In genomic region chr5:99248501-99248900, GRCm38 (mm10) we compare ENCODE assay signal across 9 mouse cellular contexts.
DNase-seq lines count a peak whose midpoint lies in the region; ATAC-seq and TF ChIP-seq lines count a peak whose summit lies in the region.
"Had no signal": no experiment of that assay in that cellular context is flagged by ENCODE, and none has a peak within 500 bp of the region (broad histone marks: within the 10 kb centered on the region; RNA-seq: fewer than 3 reads in every experiment).

No protein-coding gene starts in this region.

- DNase-seq in CD4-positive, CD25-positive, alpha-beta regulatory T cell, adult 2 months (ENCODE audit: low read depth, low spot score), result peak; percentile 94
- DNase-seq in kidney, postnatal 14 days, result peak; percentile 95
- DNase-seq in liver, embryonic 14.5 days (ENCODE audit: low read depth in 3 of 3, low spot score in 3 of 3), result peak; percentile 52 to 72 (median 67)
- DNase-seq in testis, postnatal 10 days (ENCODE audit: low spot score), result peak; percentile 99

- 4% methylated on average over 7 of the region's 7 CpGs for WGBS in bone marrow, adult 2 months
- 4% methylated on average over 7 of the region's 7 CpGs for WGBS in heart, embryonic 12.5 days
- 2% methylated on average over 7 of the region's 7 CpGs for WGBS in liver, embryonic 14.5 days (ENCODE audit: insufficient replicate concordance)
- under 1% methylated on average over 7 of the region's 7 CpGs for WGBS in neural tube, embryonic 14.5 days

- no peak overlapping the region for H3K4me3 ChIP-seq in bone marrow, adult 2 months (replicated peaks; ENCODE audit: control insufficient read depth, low read depth, low read length)
- peak overlapping the region; percentile 33 for H3K4me3 ChIP-seq in heart, embryonic 12.5 days
- no peak overlapping the region for H3K4me3 ChIP-seq in liver, embryonic 14.5 days (ENCODE audit: insufficient read depth in 1 of 2, low read depth in 2 of 2, low read length in 2 of 2)
- no peak overlapping the region; the same call in 1 of the 2 replicates for H3K4me3 ChIP-seq in neural tube, embryonic 14.5 days (ENCODE audit: low read depth, low read length)
- H3K4me3 ChIP-seq: erythroblast, embryonic 14.5 days had no signal

- peak; percentile 93 for TF ChIP-seq CTCF in bone marrow, adult 2 months (IDR thresholded peaks at IDR 0.05; ENCODE audit: control insufficient read depth, insufficient read depth, low read length)
- peak; percentile 96 for TF ChIP-seq CTCF in liver, embryonic 14.5 days (IDR thresholded peaks at IDR 0.05; ENCODE audit: low read depth)

- H3K27ac ChIP-seq in bone marrow, adult 2 months (ENCODE audit: control insufficient read depth, insufficient read depth, low read depth, low read length, poor library complexity), result no peak overlapping the region
- peak overlapping the region; percentile 36; the same call in 1 of the 2 replicates for H3K27ac ChIP-seq in heart, embryonic 12.5 days (ENCODE audit: poor library complexity, severe bottlenecking)
- no peak overlapping the region for H3K27ac ChIP-seq in liver, embryonic 14.5 days
- peak overlapping the region; percentile 57; the same call in 1 of the 2 replicates for H3K27ac ChIP-seq in neural tube, embryonic 14.5 days (ENCODE audit: low read depth, low read length)

- no peaks in the 10 kb centered on the region; the same call in 1 of the 2 replicates for H3K4me1 ChIP-seq in bone marrow, adult 2 months (ENCODE audit: control insufficient read depth, insufficient read depth, low read length)
- peaks cover 62% of the 10 kb centered on the region for H3K4me1 ChIP-seq in heart, embryonic 12.5 days (replicated peaks)
- H3K4me1 ChIP-seq in liver, embryonic 14.5 days (replicated peaks; ENCODE audit: control insufficient read depth in 2 of 2, insufficient read depth in 2 of 2, low read length in 1 of 2), result peaks cover 9 to 12% of the 10 kb centered on the region in 2 experiments; a peak in 3 of 4 replicates
- peaks cover 30% of the 10 kb centered on the region for H3K4me1 ChIP-seq in neural tube, embryonic 14.5 days (ENCODE audit: control insufficient read depth, insufficient read depth, low read length)

- peaks cover 13% of the 10 kb centered on the region; the same call in 1 of the 2 replicates for H3K36me3 ChIP-seq in heart, embryonic 12.5 days
- H3K36me3 ChIP-seq in liver, embryonic 14.5 days (replicated peaks; ENCODE audit: control insufficient read depth, insufficient read depth, low read depth), result no peaks in the 10 kb centered on the region
- no peaks in the 10 kb centered on the region for H3K36me3 ChIP-seq in neural tube, embryonic 14.5 days (ENCODE audit: control insufficient read depth, insufficient read depth, low read length)

- H3K27me3 ChIP-seq in heart, embryonic 12.5 days (replicated peaks), result no peaks in the 10 kb centered on the region
- H3K27me3 ChIP-seq in liver, embryonic 14.5 days (ENCODE audit: control insufficient read depth, insufficient read depth, low read length), result no peaks in the 10 kb centered on the region
- no peaks in the 10 kb centered on the region for H3K27me3 ChIP-seq in neural tube, embryonic 14.5 days (ENCODE audit: control insufficient read depth, insufficient read depth, low read length)

- peak overlapping the region; percentile 60 for H3K4me2 ChIP-seq in heart, embryonic 12.5 days
- no peak overlapping the region for H3K4me2 ChIP-seq in liver, embryonic 14.5 days (ENCODE audit: low read depth)
- peak overlapping the region; percentile 31 for H3K4me2 ChIP-seq in neural tube, embryonic 14.5 days (ENCODE audit: low read depth, low read length)

- peak overlapping the region; percentile 56; the same call in 1 of the 2 replicates for H3K9ac ChIP-seq in heart, embryonic 12.5 days
- no peak overlapping the region for H3K9ac ChIP-seq in liver, embryonic 14.5 days (replicated peaks)
- H3K9ac ChIP-seq in neural tube, embryonic 14.5 days (replicated peaks; ENCODE audit: low read depth, low read length), result peak overlapping the region; percentile 28; the same call in 1 of the 2 replicates

- TF ChIP-seq POLR2A in bone marrow, adult 2 months (IDR thresholded peaks at IDR 0.05; ENCODE audit: borderline replicate concordance, control insufficient read depth, low read depth, low read length), result no peak

- no peak for TF ChIP-seq EP300 in liver, embryonic 14.5 days (IDR thresholded peaks at IDR 0.05; ENCODE audit: low read depth)

- no peaks in the 10 kb centered on the region for H3K9me3 ChIP-seq in heart, embryonic 12.5 days (replicated peaks)
- H3K9me3 ChIP-seq in liver, embryonic 14.5 days (ENCODE audit: control insufficient read depth, low read length), result no peaks in the 10 kb centered on the region
- H3K9me3 ChIP-seq in neural tube, embryonic 14.5 days (ENCODE audit: control insufficient read depth, low read length), result no peaks in the 10 kb centered on the region

- peak; percentile 41; the same call in 1 of the 2 replicates for ATAC-seq in erythroblast, adult 5-6 weeks (replicated peaks; ENCODE audit: low FRiP score, poor library complexity, severe bottlenecking)
- no peak for ATAC-seq in heart, embryonic 12.5 days (ENCODE audit: insufficient number of reproducible peaks, low FRiP score)
- no peak for ATAC-seq in liver, embryonic 14.5 days (ENCODE audit: insufficient read depth)
- peak; percentile 48 for ATAC-seq in neural tube, embryonic 14.5 days (ENCODE audit: low read depth)

Comparison
In these comparisons a context has a peak if more than half of its experiments do, and no peak if none do; other contexts are left out.
1. H3K27ac ChIP-seq: peak in heart, embryonic 12.5 days (single experiment) and neural tube, embryonic 14.5 days (single experiment); none in bone marrow, adult 2 months (single experiment) and liver, embryonic 14.5 days (single experiment).
2. ATAC-seq: peak in erythroblast, adult 5-6 weeks (single experiment) and neural tube, embryonic 14.5 days (single experiment); none in heart, embryonic 12.5 days (single experiment) and liver, embryonic 14.5 days (single experiment).
3. Peak in every context shown above with its lines, with median percentiles within 50 percentile points of each other: DNase-seq.